Mouse (Mus musculus) cerebellum, adult 18-20 months (tissue): Measurements from ENCODE around the gene Kif23.

Experiments used
- DNase-seq, 2 experiments: peaks; one replicate each; pipeline ENCODE4 v3.0.0; 2021

The Kif23 gene

GRCm38 (mm10) chr9:61946623-61947401 lies at the start of gene Kif23:
Kif23 (minus strand) TSS chr9:61946774.
- peak; percentile 90 to 98 for DNase-seq

DNA sequence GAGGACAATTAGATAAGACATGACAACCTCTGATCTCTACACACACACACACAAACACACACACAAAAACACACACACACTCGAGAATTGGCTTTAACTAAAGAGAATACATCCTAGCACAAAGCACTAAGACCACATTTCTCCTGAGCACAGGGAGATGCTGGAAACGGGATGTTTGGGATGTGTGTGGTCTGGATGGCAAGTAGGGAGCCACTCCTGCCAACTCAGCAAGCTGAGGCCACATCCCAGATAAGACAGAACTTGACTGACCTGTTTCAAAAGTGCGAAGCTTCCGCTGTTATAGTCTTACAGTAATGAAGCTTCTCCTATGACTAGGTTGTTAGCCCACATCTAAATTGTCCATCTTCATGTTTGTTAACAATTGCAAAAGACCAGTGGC lies 44.6 kb upstream of the Kif23 start:
- no peak for DNase-seq

DNA sequence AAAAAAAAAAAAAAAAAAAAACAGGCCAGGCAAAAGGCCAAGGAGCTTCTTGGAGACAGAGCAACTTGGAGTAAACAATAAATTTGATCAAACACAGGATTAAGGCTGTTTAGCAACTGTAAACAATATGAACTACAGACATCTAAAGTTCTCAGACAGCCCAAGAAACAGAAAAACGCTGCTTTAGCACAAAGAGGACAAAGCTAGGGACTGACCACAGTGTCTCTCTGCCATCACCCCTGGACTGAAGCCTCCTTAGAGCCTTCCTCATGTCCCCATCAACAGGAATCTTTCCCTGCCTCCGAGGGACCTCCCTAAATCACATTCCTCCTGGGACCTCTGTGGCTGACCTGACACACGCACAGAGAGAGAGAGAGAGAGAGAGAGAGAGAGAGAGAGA lies 44.2 kb upstream of the Kif23 start:
- no peak for DNase-seq

- DNase-seq = no peak
Observed at GRCm38 (mm10) chr9:61986055-61986454, 39.5 kb upstream of the Kif23 start.

- peak; percentile 49 to 58 for DNase-seq
Observed at GRCm38 (mm10) chr9:61985183-61985863, 38.7 kb upstream of the Kif23 start.

DNA sequence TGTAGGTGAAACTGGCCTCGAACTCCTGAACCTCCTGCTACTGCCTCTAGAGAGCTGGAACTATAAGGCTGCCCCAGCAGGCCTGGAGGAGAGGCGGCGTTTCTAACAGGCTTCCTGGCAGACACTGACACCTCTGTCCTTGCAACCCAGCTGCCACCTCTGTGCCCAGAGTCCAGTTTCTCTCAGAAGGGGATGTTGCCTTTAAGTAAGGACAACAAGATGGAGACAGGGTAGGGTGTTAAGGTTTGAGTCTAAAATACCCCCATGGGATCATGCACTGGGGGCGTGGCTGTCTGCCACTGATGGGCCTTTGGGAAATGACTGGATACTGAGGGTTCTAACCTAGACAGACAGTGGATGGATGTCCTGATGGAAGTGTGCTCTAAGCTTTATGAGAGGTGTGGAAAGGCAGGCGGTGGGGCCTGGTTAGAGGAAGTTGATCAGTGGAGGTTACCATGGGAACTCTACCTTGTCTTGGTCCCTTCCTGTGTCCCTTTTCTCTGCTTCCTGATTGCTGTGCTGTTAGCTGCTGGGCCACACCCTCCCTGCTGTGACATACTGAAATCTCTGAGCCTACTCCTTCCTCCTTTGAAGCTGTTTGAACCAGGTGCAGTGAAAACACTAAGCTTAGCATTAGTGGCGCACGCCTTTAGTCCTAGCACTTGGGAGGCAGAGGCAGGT lies 36.5 kb upstream of the Kif23 start:
- DNase-seq = no peak

DNA sequence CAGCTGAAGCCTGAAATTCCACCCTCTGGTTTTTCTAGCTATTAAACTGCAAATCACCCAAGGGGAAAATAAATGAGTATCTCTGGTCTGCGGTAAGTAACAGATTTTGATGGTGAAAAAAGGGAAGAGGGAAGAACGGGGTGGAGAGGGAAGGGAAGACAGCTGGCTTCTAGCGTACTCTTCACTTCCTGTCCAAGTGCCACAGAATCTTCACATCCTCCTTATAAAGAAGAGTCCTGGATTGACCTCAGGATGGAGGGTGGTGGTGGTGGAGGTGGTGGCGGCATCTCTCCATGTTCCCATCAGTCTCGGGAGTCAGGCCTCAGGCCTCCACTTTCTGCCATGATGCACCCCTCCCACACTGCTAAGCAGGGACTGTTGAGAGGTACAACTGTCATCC lies 35.3 kb upstream of the Kif23 start:
- DNase-seq = no peak

DNA sequence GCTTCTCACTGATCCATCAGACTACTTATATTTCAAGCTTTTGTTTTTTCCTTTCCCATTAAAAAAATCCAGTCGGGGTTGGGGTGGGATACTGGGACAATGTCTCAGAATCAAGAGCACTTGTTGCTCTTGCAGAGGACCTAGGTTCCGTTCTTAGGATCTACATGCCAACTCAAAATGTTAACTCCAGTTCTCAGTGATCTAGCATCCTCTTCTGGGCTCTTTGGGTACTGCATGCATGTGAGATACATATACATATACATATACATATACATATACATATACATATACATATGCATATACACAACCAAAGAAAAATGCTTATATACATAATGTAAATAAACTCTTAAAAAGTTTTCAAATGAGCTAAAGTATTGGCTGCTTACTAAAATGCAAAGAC lies 33.4 kb upstream of the Kif23 start:
- DNase-seq = no peak

- DNase-seq = no peak
Observed at GRCm38 (mm10) chr9:61977258-61977945, 30.8 kb upstream of the Kif23 start.

- no peak for DNase-seq
Observed at GRCm38 (mm10) chr9:61972031-61972430, 25.5 kb upstream of the Kif23 start.

DNA sequence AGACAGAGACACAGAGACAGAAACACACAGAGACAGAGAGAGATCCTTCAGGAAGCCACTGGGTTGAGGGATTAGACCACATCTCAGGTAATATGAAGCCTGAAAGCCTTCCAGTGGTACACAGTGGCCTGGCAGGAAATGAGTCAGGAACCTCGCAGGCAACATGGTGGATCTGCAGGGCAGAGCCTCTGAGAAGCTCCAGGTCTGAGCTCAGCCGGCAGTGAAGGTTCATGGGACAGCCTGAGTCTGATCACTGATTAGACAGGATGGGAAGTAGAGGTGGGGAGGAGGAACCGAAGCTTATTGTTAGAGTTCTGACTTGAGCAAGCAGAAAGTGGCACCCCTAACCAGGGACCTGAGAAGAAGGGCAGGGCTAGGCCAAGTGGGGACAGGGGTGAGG lies 24.5 kb upstream of the Kif23 start:
- no peak for DNase-seq

- peak; percentile 11 to 20 for DNase-seq
Observed at GRCm38 (mm10) chr9:61967357-61967756, 20.8 kb upstream of the Kif23 start.

DNA sequence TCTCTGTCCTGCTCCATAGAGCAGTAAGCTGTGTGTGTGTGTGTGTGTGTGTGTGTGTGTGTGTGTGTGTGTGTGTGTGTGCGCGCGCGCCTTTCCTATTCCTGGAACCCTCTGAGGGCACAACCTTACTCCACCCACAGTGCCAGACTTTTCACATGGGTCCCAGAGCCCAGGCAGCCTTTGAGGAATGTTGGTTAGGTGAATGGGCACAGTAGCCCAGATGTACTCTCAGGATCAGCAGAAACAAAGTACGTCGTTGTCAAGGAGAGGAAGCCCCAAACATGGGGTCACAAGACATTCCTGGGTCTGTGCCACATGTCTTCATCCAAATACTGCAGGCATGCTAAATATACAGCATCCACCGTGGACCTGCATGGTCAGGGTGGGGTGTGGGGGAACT lies 19.4 kb upstream of the Kif23 start:
- DNase-seq = peak in 1 of 2 experiments; percentile 2

GRCm38 (mm10) chr9:61965411-61965930 lies 18.9 kb upstream of the Kif23 start:
- peak; percentile 63 to 64 for DNase-seq

- no peak for DNase-seq
Observed at GRCm38 (mm10) chr9:61963356-61963755, 16.8 kb upstream of the Kif23 start.

- no peak for DNase-seq
Observed at GRCm38 (mm10) chr9:61961181-61961580, 14.6 kb upstream of the Kif23 start.

DNA sequence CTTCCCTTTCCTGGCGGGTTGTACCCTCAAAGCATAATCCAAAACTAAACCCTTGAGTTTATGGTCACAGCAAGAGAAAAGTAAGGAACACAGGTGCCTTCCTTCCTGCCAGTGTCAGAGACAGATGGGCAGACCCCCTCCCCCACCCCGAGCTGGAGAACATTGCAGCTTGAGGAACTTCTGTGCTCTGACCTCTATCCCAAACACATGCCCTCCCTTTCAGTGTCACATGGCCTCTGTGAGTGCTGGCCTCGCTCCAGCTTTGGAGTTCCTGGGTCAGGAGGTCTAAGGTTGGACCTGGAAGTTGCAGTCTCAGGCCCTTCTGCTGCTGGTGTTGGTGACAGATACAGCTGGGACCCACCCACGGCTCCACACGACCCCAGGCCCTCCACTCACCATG lies 14.2 kb upstream of the Kif23 start:
- DNase-seq = no peak

DNA sequence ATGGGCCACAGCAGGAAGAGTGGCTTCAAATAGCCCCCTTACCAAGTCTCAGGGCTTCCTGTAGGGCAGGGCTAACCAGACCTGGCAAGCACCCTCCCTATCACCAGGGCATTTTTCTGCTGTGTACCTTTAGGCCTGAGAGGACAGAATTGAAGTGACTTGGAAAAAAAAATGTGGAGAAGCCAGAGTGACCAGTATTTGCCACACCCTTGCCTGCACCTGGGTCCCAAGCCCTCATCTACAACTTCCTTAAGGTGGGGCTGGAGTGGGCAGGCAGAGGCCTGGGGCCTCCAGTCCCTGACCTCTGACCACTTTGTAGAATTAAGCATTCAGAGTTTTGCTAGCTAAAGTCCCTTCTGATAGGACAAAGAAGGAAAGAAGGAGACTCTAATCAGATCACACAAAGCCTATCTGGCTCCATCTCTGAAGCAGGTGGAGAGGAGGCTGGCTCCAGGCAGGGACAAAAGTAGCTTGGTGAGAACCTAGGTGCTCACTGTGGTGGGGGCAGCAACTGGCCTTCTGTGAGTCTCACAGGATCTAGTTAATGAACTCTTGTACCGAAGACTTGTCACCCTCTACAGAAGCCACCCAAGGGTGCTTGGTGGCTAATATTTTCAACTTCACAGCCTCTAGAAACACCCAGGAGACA lies 13.5 kb upstream of the Kif23 start:
- DNase-seq = no peak

GRCm38 (mm10) chr9:61954707-61955106 lies 8.1 kb upstream of the Kif23 start:
- DNase-seq = no peak

DNA sequence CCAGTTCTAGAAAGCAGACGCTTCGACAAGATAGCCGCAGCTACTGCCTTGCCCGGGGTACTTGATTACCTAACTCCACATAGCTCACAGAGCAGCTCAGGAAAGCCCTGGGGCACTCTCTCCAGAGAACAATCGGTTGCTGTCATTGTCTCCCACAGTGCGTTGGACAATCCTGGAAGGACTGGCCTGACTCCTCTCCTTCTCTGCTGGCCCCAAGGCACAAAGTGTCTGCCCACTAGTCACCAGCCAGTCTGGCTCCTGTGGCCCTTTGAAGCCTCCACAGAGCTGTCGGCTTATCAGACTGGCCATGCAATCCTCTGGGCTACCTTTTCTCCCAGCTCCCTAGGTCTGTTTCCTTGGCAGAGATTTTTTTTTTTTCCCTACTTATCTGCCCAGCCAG lies 5.7 kb upstream of the Kif23 start:
- DNase-seq = no peak

- DNase-seq = peak; percentile 74 to 81
Observed at GRCm38 (mm10) chr9:61947402-61948346, 1.1 kb upstream of the Kif23 start.
